Mouse (Mus musculus) ZHBTc4 (cell line): ENCODE measurements around the gene Mtmr2.

Experiments
- DNase-seq: peaks from one replicate; pipeline ENCODE4 v3.0.0-alpha.2; 2011; ENCODE audit warnings: low read depth, low spot score

The Mtmr2 gene

DNA sequence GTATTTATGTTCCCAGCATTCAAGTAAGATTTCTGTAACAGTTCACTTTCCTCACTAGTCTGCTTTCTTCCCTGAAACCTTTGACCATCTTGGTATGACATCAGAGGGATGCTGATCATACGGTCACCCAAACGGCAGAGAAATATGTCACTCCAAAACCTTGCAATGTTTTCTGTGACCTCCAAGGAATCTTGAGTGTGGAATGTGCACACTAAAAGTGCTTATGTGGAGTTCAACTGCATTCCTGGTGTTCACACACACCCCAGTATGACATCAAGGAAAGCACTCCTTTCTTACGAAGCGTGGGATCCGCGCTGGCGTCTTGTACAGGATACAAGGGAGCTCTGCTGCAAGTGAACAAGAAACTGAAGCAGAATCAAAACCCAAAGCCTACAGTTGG, 58.6 kb downstream of the Mtmr2 start:
- no peak for DNase-seq

DNA sequence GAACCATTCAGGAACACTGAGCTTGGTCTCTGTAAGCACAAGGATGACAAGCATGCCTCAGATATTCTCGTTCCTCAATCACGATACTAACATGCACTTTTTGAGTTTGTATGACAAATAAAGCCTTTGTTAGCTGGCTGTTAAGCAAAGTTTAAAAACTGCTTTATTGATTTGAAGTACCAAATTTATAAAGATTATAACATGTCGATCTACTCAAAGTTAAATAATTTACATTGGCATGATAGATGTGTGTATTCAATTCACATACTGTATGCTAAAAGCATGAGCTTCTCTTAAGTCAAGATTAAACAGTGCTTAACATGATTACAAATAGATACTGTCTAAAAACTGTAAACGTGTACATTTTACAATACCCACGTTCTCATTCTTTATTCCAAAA, 59.4 kb downstream of the Mtmr2 start:
- no peak for DNase-seq

DNA sequence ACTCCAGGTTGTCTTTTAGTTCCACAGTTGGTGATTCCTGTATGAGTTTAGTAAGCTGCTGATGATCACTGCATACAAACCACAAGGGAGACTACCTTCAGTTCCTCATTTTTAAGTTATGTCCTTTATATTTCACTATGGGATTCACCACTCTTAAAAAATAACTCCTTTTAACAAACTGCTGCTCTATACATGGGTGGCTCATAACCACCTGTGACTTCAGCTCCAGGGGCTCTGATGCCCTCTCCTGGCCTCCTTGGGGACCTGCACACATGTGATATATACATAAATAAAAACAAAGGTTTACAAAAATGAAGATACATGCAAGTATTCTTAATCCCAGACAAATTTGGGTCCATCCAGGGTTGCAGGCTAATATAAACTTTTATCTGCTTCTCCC, 61.7 kb downstream of the Mtmr2 start:
- peak; percentile 55 for DNase-seq

DNA sequence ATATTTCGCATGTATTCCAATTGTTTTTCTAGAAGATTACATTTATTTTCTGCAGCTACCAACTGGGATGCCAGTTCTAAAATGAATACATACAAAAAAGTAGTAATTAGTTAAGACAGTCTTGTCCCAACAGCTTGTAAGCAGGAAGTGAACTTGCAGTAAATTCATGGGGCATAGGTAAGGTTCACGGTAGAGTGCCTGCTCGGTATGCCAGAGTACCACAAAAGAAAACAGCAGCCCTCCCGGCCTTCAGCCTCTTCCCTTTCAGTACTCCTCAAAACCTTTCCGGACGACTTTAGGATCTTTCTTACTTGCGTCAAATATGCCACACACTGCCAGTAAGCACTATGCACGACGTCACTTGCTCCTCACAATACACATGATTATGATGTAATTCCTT, 70.2 kb downstream of the Mtmr2 start:
- DNase-seq = no peak

DNA sequence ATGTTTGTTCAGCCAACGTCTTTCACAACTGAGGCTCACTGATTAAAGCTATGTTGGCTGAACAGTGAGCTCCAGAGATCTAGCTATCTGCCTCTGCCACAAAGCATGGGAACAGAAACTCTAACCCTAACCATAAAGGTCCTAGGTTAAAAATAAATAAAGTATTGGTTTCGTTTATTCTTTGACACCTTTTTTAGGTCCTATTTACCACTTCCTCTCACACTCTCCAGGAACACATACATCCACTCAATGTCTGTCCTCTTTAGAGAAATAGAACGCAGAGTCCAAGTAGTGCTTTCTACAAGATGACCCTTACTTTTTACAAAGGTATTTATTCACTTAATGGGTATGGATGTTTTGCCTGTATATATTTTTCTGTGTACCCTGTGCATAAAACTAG, 72.6 kb downstream of the Mtmr2 start:
- DNase-seq = no peak

DNA sequence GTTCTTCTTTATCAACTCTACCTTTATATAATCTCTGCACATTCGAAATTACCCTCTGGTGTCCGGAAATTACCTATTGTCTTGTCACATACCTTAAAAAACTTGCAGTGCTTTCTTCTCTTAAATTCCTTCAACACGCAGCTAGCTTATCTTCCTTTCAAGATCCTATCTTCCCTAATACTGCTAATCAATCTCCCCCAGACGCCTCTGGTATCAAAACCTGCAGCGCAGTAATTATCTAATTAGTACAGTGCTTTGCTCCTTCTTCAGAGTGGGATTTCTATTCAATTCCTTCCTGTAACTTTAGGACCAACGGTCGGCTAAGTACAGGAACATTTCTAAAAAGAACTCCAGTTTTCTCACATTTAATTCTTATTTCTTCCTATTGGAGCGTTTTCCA, 77.7 kb downstream of the Mtmr2 start:
- DNase-seq = no peak

DNA sequence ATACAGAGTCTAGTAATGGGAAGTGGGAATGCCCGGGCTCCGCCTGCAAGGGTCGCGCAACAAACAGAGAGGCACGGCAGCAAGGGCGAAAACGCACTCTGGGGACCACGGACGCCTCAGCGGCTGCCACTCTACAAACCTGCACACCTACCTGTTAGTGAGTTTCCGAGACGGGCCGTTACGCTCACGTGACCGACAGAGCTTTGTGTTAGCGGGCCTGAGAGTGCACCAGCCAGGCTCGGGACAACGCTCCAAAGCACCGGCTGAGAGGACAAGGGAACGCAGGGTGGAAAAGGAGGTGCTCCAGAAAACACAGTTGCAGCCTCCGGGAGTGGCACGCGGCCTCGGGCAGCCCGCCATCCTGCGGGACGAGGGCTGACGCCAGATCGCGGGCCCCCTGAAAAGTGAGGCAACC, 78.2 kb downstream of the Mtmr2 start:
- DNase-seq = peak; percentile 84

DNA sequence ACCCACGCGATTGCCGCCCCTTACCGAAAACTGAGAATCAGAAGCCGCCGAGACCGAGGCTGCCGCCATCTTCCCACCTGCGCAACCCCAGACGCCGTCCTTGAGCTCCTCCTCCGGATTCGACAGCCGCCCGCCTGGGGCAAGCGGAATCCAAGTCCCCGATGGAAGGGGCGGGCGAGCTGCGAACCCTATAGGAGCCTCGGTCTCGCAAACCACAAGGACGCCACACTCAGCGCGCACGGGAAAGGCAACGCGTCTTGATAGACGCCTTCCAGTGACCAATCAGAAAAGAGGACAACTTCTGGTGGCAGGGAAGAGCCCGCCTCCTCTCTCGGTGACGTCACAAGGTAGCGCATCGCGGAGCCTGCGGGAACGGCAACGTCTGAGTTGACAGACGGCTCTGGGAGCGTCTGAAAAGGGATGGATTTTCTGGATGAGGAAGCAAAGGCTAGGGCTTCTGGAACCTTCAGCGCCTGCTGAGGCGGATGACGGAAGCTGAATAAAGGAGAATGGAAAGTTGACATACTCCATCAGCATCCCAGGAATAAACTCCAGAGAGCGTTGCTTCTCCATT, 78.7 kb downstream of the Mtmr2 start, which contains the start of gene Cep57:
Cep57 (minus strand) TSS at position 276 of the 574 bp plus-strand sequence.
- DNase-seq = peak; percentile 99

DNA sequence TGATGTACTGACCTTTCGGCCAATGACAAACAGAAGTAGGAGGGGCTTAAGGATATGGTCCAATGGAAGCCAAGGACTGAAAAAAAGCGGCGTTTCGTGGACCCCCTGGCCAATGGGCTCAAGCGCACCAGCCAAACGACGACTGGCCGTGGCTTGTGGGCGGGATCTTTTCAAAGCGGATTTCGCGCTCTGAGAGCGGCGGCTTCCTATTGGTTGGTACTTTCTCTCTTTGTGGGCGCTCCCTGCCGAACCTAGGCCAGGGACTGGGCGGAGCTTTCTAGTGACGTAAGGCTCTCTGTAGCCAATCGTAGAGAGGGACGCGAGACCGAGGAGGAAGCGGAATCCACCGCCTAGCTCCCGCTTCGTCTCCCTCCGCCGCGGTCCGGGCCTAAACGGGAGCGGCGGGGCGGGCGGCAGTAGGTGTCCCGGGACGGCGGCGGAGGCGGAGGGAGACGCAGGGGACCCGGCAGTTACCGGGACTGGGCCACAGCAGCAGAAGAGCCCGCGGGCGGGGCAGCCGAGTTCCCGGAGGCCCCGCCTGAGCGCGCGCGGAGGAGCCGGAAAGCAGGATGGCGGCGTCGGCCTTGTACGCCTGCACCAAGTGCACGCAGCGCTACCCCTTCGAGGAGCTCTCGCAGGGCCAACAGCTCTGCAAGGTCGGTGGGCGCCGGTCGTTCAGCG, 79.3 kb downstream of the Mtmr2 start, which contains the start of gene Fam76b:
Fam76b (plus strand) TSS at position 311 of the 681 bp plus-strand sequence.
- DNase-seq = peak; percentile 100

DNA sequence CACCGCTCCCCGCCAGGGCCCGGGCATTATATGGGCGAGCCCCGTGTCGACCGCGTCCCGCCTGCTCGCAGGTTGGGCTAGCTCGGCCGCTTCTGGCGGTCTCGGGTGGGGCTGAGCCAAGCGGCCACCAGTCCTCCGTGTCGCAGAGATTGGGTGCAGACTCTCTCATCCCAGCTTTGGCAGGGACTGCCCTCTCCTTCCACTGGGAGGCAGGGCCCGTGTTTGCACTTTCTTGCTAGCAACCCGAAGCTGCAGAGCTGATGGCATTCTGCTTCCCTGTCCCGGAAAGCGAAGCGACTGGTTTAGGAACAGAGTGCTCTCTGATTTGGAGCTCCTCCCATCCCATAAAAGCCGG, 79.9 kb downstream of the Mtmr2 start:
- peak; percentile 87 for DNase-seq

DNA sequence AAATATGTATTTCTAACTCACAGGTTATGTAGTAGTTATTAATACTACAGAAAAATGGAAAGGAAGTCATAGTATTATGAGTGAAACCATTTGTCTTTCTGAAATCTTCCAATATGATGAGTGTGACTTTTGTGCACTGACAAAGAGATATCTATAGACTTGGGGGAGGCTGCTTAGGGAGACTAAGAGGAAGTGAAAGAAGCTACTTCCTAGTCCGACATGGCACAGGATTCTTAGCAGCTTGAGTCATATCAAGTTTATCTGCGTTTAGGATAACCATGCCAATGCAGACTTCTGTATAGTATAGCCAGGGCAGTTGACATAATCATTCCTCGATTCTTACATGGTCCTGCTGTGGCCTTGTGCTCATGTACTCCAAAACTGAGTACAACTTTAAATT, 87.0 kb downstream of the Mtmr2 start:
- no peak for DNase-seq

DNA sequence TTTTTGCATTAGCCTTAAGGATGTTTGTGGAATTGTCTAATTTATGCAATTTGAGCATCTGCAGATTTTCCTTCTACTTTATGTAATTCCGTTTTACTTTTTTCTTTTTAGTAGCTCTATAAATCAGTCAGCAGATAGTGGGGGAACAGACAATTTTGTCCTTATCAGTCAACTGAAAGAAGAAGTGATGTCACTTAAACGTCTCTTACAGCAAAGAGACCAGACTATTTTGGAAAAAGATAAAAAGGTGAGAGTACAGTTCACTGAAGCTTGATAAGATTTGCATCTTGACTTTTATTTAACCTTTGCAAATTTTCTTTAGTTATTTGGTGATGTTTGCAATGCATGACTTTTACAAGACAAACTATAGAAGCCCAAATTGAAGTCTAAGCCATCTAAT, 88.5 kb downstream of the Mtmr2 start:
- no peak for DNase-seq

DNA sequence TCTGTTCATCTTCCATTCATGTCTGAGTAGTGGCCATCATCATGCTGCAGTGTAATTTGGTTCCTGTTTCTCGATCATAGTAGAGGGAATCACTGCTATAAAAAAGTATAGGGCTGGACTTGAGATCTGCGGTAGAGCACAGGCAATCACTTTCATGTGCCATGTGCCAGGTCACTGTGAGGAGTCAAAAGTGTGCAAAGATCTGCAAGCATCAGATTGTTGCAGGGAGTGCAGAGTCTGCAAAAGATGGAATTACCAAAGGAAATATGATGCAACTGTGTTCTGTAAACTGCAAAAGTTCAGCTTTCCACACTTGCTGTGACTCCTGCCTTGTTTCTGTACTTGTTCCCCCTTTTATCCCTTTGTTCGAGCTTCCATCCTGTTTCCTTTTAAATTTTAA, 99.4 kb downstream of the Mtmr2 start:
- no peak for DNase-seq

DNA sequence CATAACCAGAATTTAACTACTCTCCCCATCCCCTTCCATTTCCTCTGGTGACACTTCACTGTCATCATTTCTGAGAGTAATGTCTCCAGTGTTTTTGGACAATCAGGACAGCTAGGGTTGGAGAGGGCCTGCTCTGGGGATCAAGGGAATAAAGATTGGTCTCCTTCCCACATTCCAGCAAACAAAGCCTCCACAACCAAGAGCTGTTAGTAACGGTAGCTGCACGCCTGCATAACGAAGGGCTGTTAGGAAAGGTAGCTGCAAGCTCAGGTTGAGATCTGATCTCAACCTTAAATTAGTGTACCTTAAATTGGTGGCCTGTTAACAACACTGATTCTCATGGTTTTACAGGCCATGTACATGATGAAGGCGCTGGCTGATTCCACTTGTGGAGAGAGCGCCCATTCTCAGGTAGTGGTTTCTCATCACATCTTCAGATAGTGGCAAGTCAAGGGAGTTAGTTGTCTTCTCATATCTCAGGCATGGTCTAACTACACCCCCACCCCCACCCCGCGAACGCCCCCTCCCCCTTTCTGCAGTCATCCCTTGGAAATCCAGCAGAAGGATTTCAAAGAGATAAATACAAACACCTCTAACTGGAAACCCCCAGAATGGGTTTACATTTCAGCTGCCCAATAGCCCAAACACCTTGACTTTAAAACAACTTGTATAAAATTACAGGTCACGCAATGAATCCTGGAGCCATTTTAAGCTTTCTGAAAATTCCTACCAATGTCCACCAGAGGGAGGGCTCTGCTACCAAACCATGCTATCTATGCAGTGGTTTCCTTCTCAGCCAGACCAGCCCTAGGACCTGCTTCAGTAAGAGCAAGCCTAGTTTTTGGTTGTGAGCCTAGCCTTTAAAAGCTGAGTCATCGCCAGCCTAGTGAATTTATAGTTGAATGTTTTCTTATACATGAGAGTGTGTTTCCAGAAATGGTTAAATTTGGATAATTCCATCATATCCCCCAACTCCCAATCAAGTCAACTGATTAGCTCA, 100.6 kb downstream of the Mtmr2 start:
- DNase-seq = peak; percentile 71

DNA sequence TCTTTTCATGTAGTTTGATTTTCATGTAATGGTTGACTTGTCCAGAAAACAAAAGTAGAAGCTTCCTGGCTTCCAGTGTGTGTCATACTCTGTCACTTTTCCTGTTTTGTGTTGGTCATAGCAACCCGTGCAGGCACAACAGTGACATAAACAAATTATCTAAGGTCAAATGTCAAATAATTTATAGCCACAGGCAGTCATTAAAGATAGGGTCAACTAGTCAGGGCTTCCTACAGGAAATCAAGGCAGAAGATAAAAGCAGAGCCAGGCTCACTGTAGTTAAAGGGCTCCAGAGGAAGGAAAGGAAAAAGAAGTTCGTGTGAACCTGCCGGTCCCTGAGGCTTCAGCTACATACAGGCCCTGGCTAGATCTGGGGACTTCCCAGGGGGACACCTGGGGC, 105.7 kb downstream of the Mtmr2 start:
- DNase-seq = no peak
